13 mouse cellular contexts compared by ENCODE assay signal in genomic region chr4:40727247-40727646, GRCm38 (mm10). TPM values are rescaled to one million over a fixed set of nuclear protein-coding genes. Genes with fewer than 3 reads are reported as not detected.
DNase-seq lines count a peak whose midpoint lies in the region; ATAC-seq and TF ChIP-seq lines count a peak whose summit lies in the region.
"Had no signal": no experiment of that assay in that cellular context is flagged by ENCODE, and none has a peak within 500 bp of the region (broad histone marks: within the 10 kb centered on the region; RNA-seq: fewer than 3 reads in every experiment).

No protein-coding gene starts in this region.

- no peak overlapping the region for H3K9ac ChIP-seq in forebrain, postnatal 0 days
- H3K9ac ChIP-seq in forebrain, embryonic 15.5 days (replicated peaks), result no peak overlapping the region
- 0 out of 2 replicates have a peak overlapping the region, but pooled peaks have one; percentile 4 for H3K9ac ChIP-seq in lung, embryonic 15.5 days
- H3K9ac ChIP-seq in heart, embryonic 11.5 days (ENCODE audit: low read depth, low read length), result no peak overlapping the region
- H3K9ac ChIP-seq: limb, embryonic 15.5 days had no signal

- H3K36me3 ChIP-seq in forebrain, postnatal 0 days (ENCODE audit: insufficient read depth), result peaks cover 50% of the 10 kb centered on the region
- H3K36me3 ChIP-seq in forebrain, embryonic 15.5 days, result peaks cover 73% of the 10 kb centered on the region
- peaks cover 67% of the 10 kb centered on the region for H3K36me3 ChIP-seq in lung, embryonic 15.5 days
- H3K36me3 ChIP-seq in heart, embryonic 11.5 days (ENCODE audit: control insufficient read depth, insufficient read depth, low read length), result peaks cover 36% of the 10 kb centered on the region

- ATAC-seq in forebrain, postnatal 0 days, result no peak
- no peak for ATAC-seq in forebrain, embryonic 15.5 days (replicated peaks)
- ATAC-seq in lung, embryonic 15.5 days (ENCODE audit: borderline replicate concordance, extremely low read depth, low FRiP score, low TSS enrichment), result no peak
- 0 out of 2 replicates have a peak, but pooled peaks have one; percentile 11 for ATAC-seq in megakaryocyte progenitor cell, adult 5-6 weeks (replicated peaks; ENCODE audit: poor library complexity)
- ATAC-seq in heart, embryonic 11.5 days (replicated peaks; ENCODE audit: insufficient number of reproducible peaks, low FRiP score, low TSS enrichment), result no peak
- ATAC-seq: inflammation-experienced regulatory T-cells, adult 6 months had no signal

- H3K4me3 ChIP-seq in forebrain, postnatal 0 days (ENCODE audit: low read depth, low read length), result no peak overlapping the region
- H3K4me3 ChIP-seq in forebrain, embryonic 15.5 days, result no peak overlapping the region
- H3K4me3 ChIP-seq in lung, embryonic 15.5 days, result no peak overlapping the region
- no peak overlapping the region for H3K4me3 ChIP-seq in heart, embryonic 11.5 days (ENCODE audit: low read depth, low read length)
- H3K4me3 ChIP-seq: limb, embryonic 15.5 days; myocyte had no signal

- no peaks in the 10 kb centered on the region for H3K27me3 ChIP-seq in forebrain, postnatal 0 days (ENCODE audit: insufficient read depth, low read length)
- H3K27me3 ChIP-seq in forebrain, embryonic 15.5 days, result no peaks in the 10 kb centered on the region
- no peaks in the 10 kb centered on the region for H3K27me3 ChIP-seq in lung, embryonic 15.5 days
- no peaks in the 10 kb centered on the region for H3K27me3 ChIP-seq in heart, embryonic 11.5 days (ENCODE audit: control insufficient read depth, insufficient read depth, low read length)
- H3K27me3 ChIP-seq: limb, embryonic 15.5 days had no signal

- peak; percentile 37 for TF ChIP-seq CTCF in forebrain, postnatal 0 days (IDR thresholded peaks at IDR 0.05; ENCODE audit: low read depth)

- DNase-seq in forebrain, postnatal 0 days, result no peak
- no peak for DNase-seq in lung, postnatal 4 days
- DNase-seq in ES-CJ7 (ENCODE audit: low read depth, low spot score), result peak; percentile 82
- no peak for DNase-seq in right cerebral cortex, postnatal 14 days
- DNase-seq: cerebellum, adult 11-12 months; kidney, postnatal 36 days had no signal

- no peaks in the 10 kb centered on the region for H3K9me3 ChIP-seq in forebrain, postnatal 0 days (ENCODE audit: low read length)
- no peaks in the 10 kb centered on the region for H3K9me3 ChIP-seq in forebrain, embryonic 15.5 days
- H3K9me3 ChIP-seq in lung, embryonic 15.5 days, result no peaks in the 10 kb centered on the region
- H3K9me3 ChIP-seq in heart, embryonic 11.5 days (replicated peaks; ENCODE audit: control insufficient read depth, low read length), result no peaks in the 10 kb centered on the region
- H3K9me3 ChIP-seq: limb, embryonic 15.5 days had no signal

- WGBS in forebrain, postnatal 0 days, result 73% methylated on average over 1 of the region's 1 CpGs
- 79% methylated on average over 1 of the region's 1 CpGs for WGBS in forebrain, embryonic 15.5 days
- WGBS in lung, embryonic 15.5 days, result 65% methylated on average over 1 of the region's 1 CpGs
- WGBS in heart, embryonic 11.5 days (ENCODE audit: insufficient replicate concordance), result 78% methylated on average over 1 of the region's 1 CpGs

- peaks cover 21% of the 10 kb centered on the region for H3K4me1 ChIP-seq in forebrain, postnatal 0 days (ENCODE audit: insufficient read depth)
- peaks cover 47% of the 10 kb centered on the region for H3K4me1 ChIP-seq in forebrain, embryonic 15.5 days
- H3K4me1 ChIP-seq in lung, embryonic 15.5 days, result peaks cover 21% of the 10 kb centered on the region
- H3K4me1 ChIP-seq in heart, embryonic 11.5 days (ENCODE audit: control insufficient read depth, insufficient read depth, low read length), result peaks cover 10% of the 10 kb centered on the region

- no peak overlapping the region for H3K27ac ChIP-seq in forebrain, postnatal 0 days (ENCODE audit: low read depth, low read length)
- no peak overlapping the region for H3K27ac ChIP-seq in forebrain, embryonic 15.5 days (replicated peaks)
- H3K27ac ChIP-seq in lung, embryonic 15.5 days, result no peak overlapping the region
- H3K27ac ChIP-seq in heart, embryonic 11.5 days (ENCODE audit: low read depth, low read length), result no peak overlapping the region
- H3K27ac ChIP-seq: limb, embryonic 15.5 days had no signal

- no peak overlapping the region for H3K4me2 ChIP-seq in forebrain, postnatal 0 days (ENCODE audit: low read depth)
- H3K4me2 ChIP-seq in forebrain, embryonic 15.5 days (replicated peaks), result no peak overlapping the region
- H3K4me2 ChIP-seq in lung, embryonic 15.5 days, result no peak overlapping the region
- no peak overlapping the region for H3K4me2 ChIP-seq in heart, embryonic 11.5 days
- H3K4me2 ChIP-seq: limb, embryonic 15.5 days had no signal

RNA-seq across cellular contexts. Expression of gene Dnaja1, which starts 5.3 kb away (rescaled TPM):
- 185 and 197 TPM in 2 replicates for total RNA-seq in forebrain, postnatal 0 days (2014; rRNA removed)
- polyA plus RNA-seq in forebrain, postnatal 0 days (2015; fragmentation: Nextera tagmentation; extraction: Ambion mirVana), result 622 and 667 TPM in 2 replicates
- 695 and 704 TPM in 2 replicates for polyA plus RNA-seq in forebrain, embryonic 15.5 days (2015; fragmentation: Nextera tagmentation; extraction: Ambion mirVana)
- 422 and 428 TPM in 2 replicates for polyA plus RNA-seq in lung, embryonic 15.5 days (2015; fragmentation: Nextera tagmentation; extraction: Ambion mirVana)
- 156 and 168 TPM in 2 replicates for total RNA-seq in megakaryocyte progenitor cell, adult 5-6 weeks (2015)
- 332 and 482 TPM in 2 replicates for total RNA-seq in megakaryocyte progenitor cell, adult 5-6 weeks (2017)
- polyA plus RNA-seq in heart, embryonic 11.5 days (2014; fragmentation: Nextera tagmentation; extraction: Ambion mirVana), result 317 and 358 TPM in 2 replicates

RNA-seq across cellular contexts. Expression of gene Aptx, which starts 24.3 kb away (rescaled TPM):
- total RNA-seq in forebrain, postnatal 0 days (2014; rRNA removed), result 22.5 and 26.7 TPM in 2 replicates
- polyA plus RNA-seq in forebrain, postnatal 0 days (2015; fragmentation: Nextera tagmentation; extraction: Ambion mirVana), result 35.8 and 37.9 TPM in 2 replicates
- polyA plus RNA-seq in forebrain, embryonic 15.5 days (2015; fragmentation: Nextera tagmentation; extraction: Ambion mirVana), result 55.5 and 56.7 TPM in 2 replicates
- 27.1 and 28.6 TPM in 2 replicates for polyA plus RNA-seq in lung, embryonic 15.5 days (2015; fragmentation: Nextera tagmentation; extraction: Ambion mirVana)
- 11.3 and 21.4 TPM in 2 replicates for total RNA-seq in megakaryocyte progenitor cell, adult 5-6 weeks (2015)
- 11.2 and 16.5 TPM in 2 replicates for total RNA-seq in megakaryocyte progenitor cell, adult 5-6 weeks (2017)
- polyA plus RNA-seq in heart, embryonic 11.5 days (2014; fragmentation: Nextera tagmentation; extraction: Ambion mirVana), result 26.4 and 28.0 TPM in 2 replicates

RNA-seq across cellular contexts. Expression of gene Smu1, which starts 30.5 kb away (rescaled TPM):
- 92.8 and 97.8 TPM in 2 replicates for total RNA-seq in forebrain, postnatal 0 days (2014; rRNA removed)
- polyA plus RNA-seq in forebrain, postnatal 0 days (2015; fragmentation: Nextera tagmentation; extraction: Ambion mirVana), result 118 and 119 TPM in 2 replicates
- 153 and 154 TPM in 2 replicates for polyA plus RNA-seq in forebrain, embryonic 15.5 days (2015; fragmentation: Nextera tagmentation; extraction: Ambion mirVana)
- 155 and 161 TPM in 2 replicates for polyA plus RNA-seq in lung, embryonic 15.5 days (2015; fragmentation: Nextera tagmentation; extraction: Ambion mirVana)
- total RNA-seq in megakaryocyte progenitor cell, adult 5-6 weeks (2015), result 77.6 and 83.9 TPM in 2 replicates
- 141 and 143 TPM in 2 replicates for total RNA-seq in megakaryocyte progenitor cell, adult 5-6 weeks (2017)
- polyA plus RNA-seq in heart, embryonic 11.5 days (2014; fragmentation: Nextera tagmentation; extraction: Ambion mirVana), result 105 and 123 TPM in 2 replicates
